Mouse (Mus musculus) hindbrain, embryonic 10.5 days (tissue): ENCODE measurements around the gene Lcn9. TPM values are rescaled to one million over a fixed set of nuclear protein-coding genes. Genes with fewer than 3 reads are reported as not detected.

Experiments
- DNase-seq: peaks from one replicate; pipeline ENCODE4 v3.0.0-alpha.2; 2017; ENCODE audit warnings: low spot score
- H3K27ac ChIP-seq: fragments of 300-500 bp; sonication (generic); 2 replicates; pipeline ENCODE4 v1.5.1; 2016; ENCODE audit warnings: mild to moderate bottlenecking, moderate library complexity
- H3K27me3 ChIP-seq: fragments of 300-500 bp; sonication (generic); 2 replicates; pipeline ENCODE4 v1.6.1; 2016; ENCODE audit warnings: mild to moderate bottlenecking; ENCODE audit not compliant: poor library complexity, insufficient read depth, severe bottlenecking
- H3K36me3 ChIP-seq: fragments of 300-500 bp; sonication (generic); 2 replicates; pipeline ENCODE4 v1.6.1; 2016; ENCODE audit warnings: mild to moderate bottlenecking, moderate library complexity
- H3K4me1 ChIP-seq: fragments of 300-500 bp; sonication (generic); replicated peaks from 2 replicates; pipeline ENCODE4 v1.6.1; 2016; ENCODE audit warnings: mild to moderate bottlenecking
- H3K4me3 ChIP-seq: fragments of 300-500 bp; sonication (generic); 2 replicates; pipeline ENCODE4 v1.5.1; 2016; ENCODE audit warnings: mild to moderate bottlenecking, moderate library complexity
- H3K9me3 ChIP-seq: fragments of 300-500 bp; sonication (generic); 2 replicates; pipeline ENCODE4 v1.6.1; 2016; ENCODE audit warnings: mild to moderate bottlenecking, moderate library complexity
- WGBS: fragments of 180-500 bp; shearing (Covaris S2); methylation state at CpG from one replicate; pipeline ENCODE4 v1.1.7; 2016; 5-methylcytosine and 5-hydroxymethylcytosine counted together
- polyA plus RNA-seq: library from polyadenylated mRNA; unstranded; fragments of >200 nt; fragmentation: Nextera tagmentation; extraction: Ambion mirVana; gene quantifications from 2 replicates; pipeline ENCODE4 v1.2.1, GENCODE M21; 2016

The Lcn9 gene
- polyA plus RNA-seq, result not detected in 2 replicates

GRCm38 (mm10) chr2:25822806-25823205, at the start of gene Lcn9:
Gene Lcn9, plus strand, starts transcription at chr2:25823153.
- no peaks in the 10 kb centered on the region for H3K4me1 ChIP-seq
- WGBS, result 92% methylated on average over 1 of the region's 1 CpGs

GRCm38 (mm10) chr2:25773507-25773906, 49.4 kb upstream of the Lcn9 start:
- Histone ChIP-seq H3K9me3 (no peaks in the 10 kb centered on the region), H3K4me1 (0 out of 2 replicates have a peak, but pooled peaks cover 4% of the 10 kb centered on the region), H3K4me3 (no peak overlapping the region), H3K36me3 (no peaks in the 10 kb centered on the region), H3K27ac (no peak overlapping the region), H3K27me3 (0 out of 2 replicates have a peak, but pooled peaks cover 4% of the 10 kb centered on the region)
- WGBS, result 85% methylated on average over 2 of the region's 2 CpGs
- no peak for DNase-seq

More at GRCm38 (mm10) chr2:25822806-25823205, at the start of gene Lcn9:
- Histone ChIP-seq H3K4me3 (no peak within 1 kb of the TSS), H3K9me3 (no peaks in the 10 kb centered on the region), H3K27ac (no peak within 1 kb of the TSS), H3K36me3 (no peaks in the 10 kb centered on the region), H3K27me3 (0 out of 2 replicates have a peak, but pooled peaks cover 1% of the 10 kb centered on the region)
- DNase-seq, result no peak

GRCm38 (mm10) chr2:25774640-25775039, 48.3 kb upstream of the Lcn9 start:
- 81% methylated on average over 2 of the region's 2 CpGs for WGBS
- H3K9me3 ChIP-seq, result no peaks in the 10 kb centered on the region
- H3K27ac ChIP-seq, result no peak overlapping the region
- no peak for DNase-seq
- no peaks in the 10 kb centered on the region for H3K36me3 ChIP-seq
- H3K4me1 ChIP-seq, result 0 out of 2 replicates have a peak, but pooled peaks cover 4% of the 10 kb centered on the region
- H3K27me3 ChIP-seq, result 0 out of 2 replicates have a peak, but pooled peaks cover 2% of the 10 kb centered on the region
- H3K4me3 ChIP-seq, result no peak overlapping the region

- 79% methylated on average over 3 of the region's 3 CpGs for WGBS
- H3K36me3 ChIP-seq, result no peaks in the 10 kb centered on the region
- no peak for DNase-seq
- H3K4me1 ChIP-seq, result 0 out of 2 replicates have a peak, but pooled peaks cover 4% of the 10 kb centered on the region
- no peak overlapping the region for H3K27ac ChIP-seq
- no peak overlapping the region for H3K4me3 ChIP-seq
- no peaks in the 10 kb centered on the region for H3K9me3 ChIP-seq
- H3K27me3 ChIP-seq, result no peaks in the 10 kb centered on the region
Measured at GRCm38 (mm10) chr2:25775991-25776390, 47.0 kb upstream of the Lcn9 start.

GRCm38 (mm10) chr2:25776717-25777116, 46.2 kb upstream of the Lcn9 start, which contains the start of gene Lcn11:
Gene Lcn11, plus strand, starts transcription at chr2:25777017.
- Histone ChIP-seq H3K36me3 (no peaks in the 10 kb centered on the region), H3K27me3 (no peaks in the 10 kb centered on the region), H3K4me3 (no peak within 1 kb of the TSS), H3K9me3 (no peaks in the 10 kb centered on the region), H3K4me1 (0 out of 2 replicates have a peak, but pooled peaks cover 4% of the 10 kb centered on the region), H3K27ac (no peak within 1 kb of the TSS)
- 86% methylated on average over 1 of the region's 1 CpGs for WGBS
- DNase-seq, result no peak

- Histone ChIP-seq H3K9me3 (no peaks in the 10 kb centered on the region), H3K27me3 (no peaks in the 10 kb centered on the region), H3K4me1 (0 out of 2 replicates have a peak, but pooled peaks cover 4% of the 10 kb centered on the region), H3K36me3 (no peaks in the 10 kb centered on the region), H3K27ac (no peak overlapping the region), H3K4me3 (no peak overlapping the region)
- DNase-seq, result no peak
- WGBS, result 90% methylated on average over 9 of the region's 9 CpGs
Measured at GRCm38 (mm10) chr2:25779076-25779475, 43.9 kb upstream of the Lcn9 start.

- Histone ChIP-seq H3K9me3 (no peaks in the 10 kb centered on the region), H3K27me3 (no peaks in the 10 kb centered on the region), H3K27ac (no peak overlapping the region), H3K36me3 (no peaks in the 10 kb centered on the region), H3K4me1 (peaks cover 12% of the 10 kb centered on the region), H3K4me3 (no peak overlapping the region)
- no peak for DNase-seq
- WGBS, result 74% methylated on average over 4 of the region's 4 CpGs
Measured at GRCm38 (mm10) chr2:25780921-25781320, 42.0 kb upstream of the Lcn9 start.

GRCm38 (mm10) chr2:25781957-25782356, 41.0 kb upstream of the Lcn9 start, which contains the start of gene Gm13539:
Gene Gm13539, plus strand, starts transcription at chr2:25782257.
- DNase-seq, result no peak
- 82% methylated on average over 3 of the region's 3 CpGs for WGBS
- no peak within 1 kb of the TSS for H3K27ac ChIP-seq
- H3K27me3 ChIP-seq, result no peaks in the 10 kb centered on the region
- H3K9me3 ChIP-seq, result no peaks in the 10 kb centered on the region
- H3K4me1 ChIP-seq, result peaks cover 19% of the 10 kb centered on the region
- H3K4me3 ChIP-seq, result no peak within 1 kb of the TSS
- no peaks in the 10 kb centered on the region for H3K36me3 ChIP-seq

GRCm38 (mm10) chr2:25785573-25786322, 37.2 kb upstream of the Lcn9 start:
- Histone ChIP-seq H3K36me3 (no peaks in the 10 kb centered on the region), H3K27ac (no peak overlapping the region; the same call in 1 of the 2 replicates), H3K9me3 (no peaks in the 10 kb centered on the region), H3K4me1 (peaks cover 16% of the 10 kb centered on the region), H3K4me3 (no peak overlapping the region), H3K27me3 (no peaks in the 10 kb centered on the region)
- 60% methylated on average over 5 of the region's 5 CpGs for WGBS
- no peak for DNase-seq

- H3K4me1 ChIP-seq, result peaks cover 16% of the 10 kb centered on the region
- no peak overlapping the region for H3K27ac ChIP-seq
- no peaks in the 10 kb centered on the region for H3K9me3 ChIP-seq
- 85% methylated on average over 3 of the region's 3 CpGs for WGBS
- no peaks in the 10 kb centered on the region for H3K36me3 ChIP-seq
- no peaks in the 10 kb centered on the region for H3K27me3 ChIP-seq
- DNase-seq, result no peak
- no peak overlapping the region for H3K4me3 ChIP-seq
Measured at GRCm38 (mm10) chr2:25789092-25789491, 33.9 kb upstream of the Lcn9 start.

GRCm38 (mm10) chr2:25797635-25798034, 25.3 kb upstream of the Lcn9 start:
- WGBS, result 38% methylated on average over 2 of the region's 2 CpGs
- Histone ChIP-seq H3K9me3 (no peaks in the 10 kb centered on the region), H3K36me3 (no peaks in the 10 kb centered on the region), H3K4me3 (no peak overlapping the region), H3K27me3 (no peaks in the 10 kb centered on the region), H3K4me1 (peaks cover 8% of the 10 kb centered on the region), H3K27ac (peak overlapping the region; percentile 23; the same call in 1 of the 2 replicates)
- DNase-seq, result no peak

- Histone ChIP-seq H3K27me3 (no peaks in the 10 kb centered on the region), H3K36me3 (no peaks in the 10 kb centered on the region), H3K4me3 (no peak overlapping the region), H3K4me1 (peaks cover 8% of the 10 kb centered on the region), H3K27ac (peak overlapping the region; percentile 40; the same call in 1 of the 2 replicates), H3K9me3 (no peaks in the 10 kb centered on the region)
- no peak for DNase-seq
- WGBS, result 57% methylated on average over 5 of the region's 5 CpGs
Measured at GRCm38 (mm10) chr2:25798065-25798464, 24.9 kb upstream of the Lcn9 start.

- no peak overlapping the region for H3K4me3 ChIP-seq
- no peaks in the 10 kb centered on the region for H3K4me1 ChIP-seq
- no peak overlapping the region for H3K27ac ChIP-seq
- DNase-seq, result no peak
- WGBS, result 85% methylated on average over 2 of the region's 2 CpGs
- no peaks in the 10 kb centered on the region for H3K27me3 ChIP-seq
- no peaks in the 10 kb centered on the region for H3K9me3 ChIP-seq
- H3K36me3 ChIP-seq, result no peaks in the 10 kb centered on the region
Measured at GRCm38 (mm10) chr2:25811711-25812110, 11.2 kb upstream of the Lcn9 start.
